Mouse (Mus musculus) monocyte, adult 5-6 weeks (primary cell): Measurements from ENCODE around the gene Gm10964. TPM values are rescaled to one million over a fixed set of nuclear protein-coding genes. Genes with fewer than 3 reads are reported as not detected.
A peak's percentile ranks its signal among the peaks of the same experiment; 100 is the strongest.

ENCODE experiments used
- ATAC-seq: fragments of 153-309, 156-312 bp; replicated peaks from 2 replicates; pipeline ENCODE4 v1.8.0; 2017; ENCODE audit warnings: mild to moderate bottlenecking; ENCODE audit not compliant: low TSS enrichment, insufficient number of reproducible peaks, severe bottlenecking, poor library complexity, low FRiP score
- total RNA-seq: library from RNA; stranded (forward); fragments of 200-1000, 200-491, 200-594 nt; gene quantifications from 3 replicates; pipeline ENCODE4 v1.2.3, GENCODE M21; 2017

Gene Gm10964
- total RNA-seq, 1 experiment from 2014 or later: not detected

DNA sequence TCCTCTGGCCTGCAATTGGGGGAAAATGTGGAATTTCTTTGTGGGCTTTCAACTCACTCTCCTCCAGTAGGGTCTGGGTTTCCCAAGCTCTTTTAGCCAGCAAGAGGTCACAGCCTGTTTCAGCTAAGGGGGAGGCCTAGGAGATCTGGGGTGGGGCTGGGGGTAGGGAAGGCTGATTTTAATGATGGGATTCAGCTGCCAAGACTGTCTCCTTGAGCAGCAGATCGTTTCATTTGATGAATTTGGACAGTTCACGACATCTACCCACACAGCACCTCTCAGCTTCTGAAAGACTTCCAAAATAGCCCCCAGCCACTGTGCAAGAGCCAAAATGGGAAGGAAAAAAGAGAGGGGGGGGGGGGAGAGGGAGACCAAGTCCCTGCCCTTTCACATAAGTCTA, 6.0 kb upstream of the Gm10964 start:
- ATAC-seq: no peak

DNA sequence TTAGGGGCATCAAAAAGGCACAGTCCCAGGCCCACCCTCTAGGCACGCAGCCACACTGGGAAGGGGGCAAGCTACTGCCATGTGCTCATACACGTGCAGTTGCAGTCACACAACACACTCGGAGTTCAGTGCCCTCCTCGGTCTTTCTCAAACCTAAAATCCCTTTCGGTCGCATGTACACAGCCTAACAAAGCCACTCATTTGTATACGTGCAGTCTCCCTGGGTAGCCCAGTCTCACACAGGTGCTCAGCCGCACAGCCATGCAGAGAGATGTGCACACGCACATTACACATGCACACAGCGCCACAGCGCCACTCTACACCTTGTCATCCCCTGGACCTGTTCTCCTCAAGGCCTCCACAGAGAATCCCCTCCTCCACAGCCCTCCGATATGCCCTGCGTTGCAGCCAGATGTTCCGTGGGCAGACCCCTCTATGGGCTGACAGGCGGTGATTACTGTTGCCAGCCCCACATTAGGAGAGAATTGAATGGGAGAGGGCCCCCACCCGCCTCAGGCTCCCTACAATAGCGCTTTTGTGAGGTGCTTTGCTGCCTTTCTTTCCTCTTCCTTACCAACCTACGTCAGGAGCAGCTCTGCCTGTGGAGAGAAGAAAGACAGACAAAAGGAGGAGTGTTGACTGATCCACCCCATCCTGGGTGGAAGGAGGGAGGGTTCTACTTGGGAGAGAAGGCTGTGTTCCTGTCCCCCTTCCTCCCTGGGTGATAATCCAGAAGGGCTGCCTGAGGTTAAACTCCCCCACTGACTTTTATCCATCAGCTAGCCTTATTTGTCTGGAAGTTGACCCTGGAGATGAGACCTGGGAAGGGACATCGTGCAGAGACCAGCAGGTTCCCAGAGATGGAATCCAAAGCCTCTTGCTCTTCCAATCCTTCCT, 5.1 kb upstream of the Gm10964 start:
- no peak for ATAC-seq

DNA sequence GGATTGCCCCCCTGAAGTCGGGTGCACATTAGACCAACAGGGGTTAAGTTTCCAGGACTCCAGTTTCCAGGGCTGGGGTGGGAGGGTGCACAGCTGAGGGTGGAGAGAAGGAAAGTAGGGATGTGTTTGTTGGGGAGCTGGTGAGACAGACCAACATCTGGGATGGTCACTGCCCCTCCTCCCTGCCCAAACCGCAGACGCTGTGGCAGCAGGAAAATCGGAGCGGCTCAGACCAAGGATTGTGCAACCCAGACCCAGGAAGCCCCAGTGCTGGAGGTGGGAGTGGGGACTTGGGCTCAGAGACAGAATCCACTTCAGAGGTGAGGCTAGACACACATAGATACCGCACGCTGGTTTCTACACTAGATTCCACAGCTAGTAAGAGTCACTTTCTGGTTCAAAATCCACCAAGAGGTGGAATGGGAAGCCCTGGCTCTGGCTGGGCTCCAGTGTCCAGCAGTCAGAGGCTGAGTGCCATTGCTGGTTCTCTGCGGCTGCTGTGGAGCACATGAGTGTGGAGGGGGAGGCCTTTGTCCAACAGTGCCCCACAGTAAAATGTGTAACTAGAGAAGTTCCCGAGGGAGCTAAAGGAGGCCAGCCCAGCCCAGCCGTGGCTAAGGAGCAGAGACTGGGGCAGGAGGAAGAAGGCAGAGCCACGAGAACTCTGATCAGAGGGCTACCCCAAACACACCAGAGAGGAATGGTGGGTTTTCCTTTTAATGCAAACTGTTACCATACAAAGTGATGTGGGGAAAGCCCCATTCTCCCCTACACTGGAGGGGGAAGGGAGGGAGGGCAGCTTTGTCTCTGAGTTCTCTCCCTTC, 4.3 kb upstream of the Gm10964 start:
- ATAC-seq: no peak

DNA sequence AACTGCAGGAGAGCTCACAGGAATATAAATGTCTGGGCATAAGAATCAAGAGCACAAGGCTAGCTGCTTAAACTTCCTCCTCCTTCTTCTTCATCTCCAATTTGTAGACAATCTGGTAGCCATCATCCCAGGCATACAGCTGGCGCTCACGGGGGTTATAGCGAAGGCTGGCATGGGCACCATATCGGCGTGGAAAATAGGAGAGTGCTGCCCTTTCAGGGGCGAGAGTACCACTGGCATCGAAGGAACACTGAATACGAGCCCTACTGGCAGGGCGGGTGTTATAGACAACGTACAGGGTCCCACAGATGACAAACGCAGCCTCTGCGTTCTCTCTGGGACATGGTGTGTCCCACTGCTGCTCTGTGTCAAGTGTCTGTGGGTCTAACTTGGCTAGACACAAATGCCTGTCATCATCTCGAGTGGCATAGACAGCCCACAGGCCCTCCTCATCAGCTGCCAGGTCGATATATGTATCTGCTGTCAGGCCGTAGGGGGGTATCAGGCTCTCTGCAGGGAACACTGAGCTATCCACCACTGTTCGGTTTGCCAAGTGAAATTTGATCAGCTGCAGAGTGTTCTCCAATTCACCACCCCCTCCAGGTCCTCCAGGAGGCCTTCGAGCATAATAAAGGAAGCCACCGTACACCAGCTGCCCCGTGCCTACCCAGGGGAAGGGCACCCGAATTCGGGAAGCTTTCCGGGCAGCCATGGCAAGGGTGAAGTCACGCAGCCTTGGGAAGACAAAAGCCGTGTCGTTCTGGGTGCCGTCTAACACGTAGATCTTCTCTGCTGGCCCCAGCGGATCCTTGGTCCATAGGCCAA, 3.2 kb upstream of the Gm10964 start:
- ATAC-seq: no peak

DNA sequence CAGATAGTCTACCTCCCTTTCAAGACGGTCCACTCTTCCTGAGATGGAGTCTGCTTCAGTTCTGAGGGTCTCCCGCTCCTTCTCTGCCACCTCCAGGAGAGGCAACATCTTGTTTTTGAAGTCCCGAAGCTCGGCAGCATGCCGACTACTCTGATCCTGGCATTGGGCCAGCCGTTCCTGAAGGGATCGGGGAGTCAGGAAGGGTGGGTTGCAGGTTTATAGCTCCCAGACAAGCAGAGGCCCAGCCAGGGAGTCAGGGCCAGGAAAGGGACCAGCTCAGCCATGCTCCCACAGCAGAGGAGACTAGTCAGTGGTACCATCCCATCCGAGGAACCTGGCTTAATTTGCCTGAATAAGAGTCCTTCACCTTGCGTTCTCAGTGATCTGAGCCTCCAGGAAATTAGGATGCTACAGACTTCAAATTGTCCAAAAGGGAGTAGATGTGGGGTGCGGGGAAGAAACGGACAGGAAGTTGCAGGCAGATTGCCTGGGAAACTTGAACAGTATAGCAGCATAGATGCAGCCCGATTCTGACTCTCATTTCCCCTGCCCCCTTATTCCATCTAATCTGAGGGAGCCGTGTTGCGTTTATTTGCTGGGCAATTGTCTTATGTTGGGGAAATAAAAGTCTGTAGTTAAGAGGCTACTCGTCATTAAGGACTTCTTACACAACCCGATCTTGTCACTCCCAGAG, 2.0 kb upstream of the Gm10964 start:
- no peak for ATAC-seq

DNA sequence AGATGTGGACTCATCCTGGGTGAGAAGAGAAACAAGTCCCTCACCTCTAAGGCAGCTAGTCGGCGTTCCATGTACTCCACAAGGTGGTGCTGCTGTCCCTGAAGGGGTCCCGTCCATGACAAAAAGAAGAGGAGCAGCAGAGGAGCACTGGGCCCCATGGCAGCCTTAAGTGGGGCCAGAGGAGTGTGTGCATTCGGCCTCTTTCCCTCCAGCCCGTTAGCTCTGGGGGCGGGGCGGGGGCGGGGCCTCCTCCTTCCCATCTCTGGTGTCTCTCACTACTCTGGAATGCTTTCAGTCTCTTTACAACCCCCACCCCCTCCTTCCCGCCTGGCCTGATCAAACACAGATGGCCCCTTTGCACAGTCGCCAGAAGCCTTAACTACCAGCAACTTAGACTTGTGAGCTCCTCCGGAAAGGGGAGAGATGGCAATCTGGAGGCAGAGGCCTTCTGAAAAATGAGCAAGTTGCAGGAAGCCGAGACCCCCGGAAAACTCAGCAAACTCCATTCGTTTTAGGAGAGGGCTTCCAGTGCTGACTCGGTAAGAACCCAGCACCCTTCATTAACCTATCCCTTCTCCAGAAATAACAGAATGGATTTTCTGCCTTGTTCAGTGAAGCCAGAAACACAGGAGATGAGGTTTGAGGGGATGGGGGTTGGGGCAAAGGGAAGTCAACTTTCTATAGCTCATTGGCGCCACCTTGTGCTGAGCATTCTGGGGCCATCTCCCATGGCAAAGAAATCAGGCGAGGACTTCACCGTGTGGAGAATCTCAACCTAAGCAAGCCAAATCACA, 1.2 kb upstream of the Gm10964 start, which contains the start of gene Olfml3:
Gene Olfml3, minus strand, starts transcription at position 224 of the 794 bp plus-strand sequence.
- ATAC-seq: peak; percentile 54; the same call in 1 of the 2 replicates

DNA sequence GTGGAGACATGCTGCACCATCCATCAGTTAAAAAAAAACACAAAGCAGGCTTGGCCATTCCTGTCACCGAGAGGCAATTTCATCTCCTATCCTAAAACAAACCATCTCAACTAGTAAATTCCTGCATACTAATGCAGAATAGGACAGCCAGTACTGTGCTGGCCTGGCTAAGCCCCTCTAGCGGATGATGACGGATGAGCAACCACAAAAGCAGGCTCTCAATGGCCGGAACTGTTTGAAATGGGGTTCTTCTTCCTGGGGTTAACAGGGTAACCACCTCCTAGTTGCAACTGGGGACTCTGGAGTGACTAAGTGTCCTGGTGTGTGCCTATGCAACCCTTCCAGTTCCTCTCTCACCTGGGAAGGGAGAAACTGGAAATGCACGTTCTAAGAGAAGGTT, 1.2 kb downstream of the Gm10964 start:
- no peak for ATAC-seq

DNA sequence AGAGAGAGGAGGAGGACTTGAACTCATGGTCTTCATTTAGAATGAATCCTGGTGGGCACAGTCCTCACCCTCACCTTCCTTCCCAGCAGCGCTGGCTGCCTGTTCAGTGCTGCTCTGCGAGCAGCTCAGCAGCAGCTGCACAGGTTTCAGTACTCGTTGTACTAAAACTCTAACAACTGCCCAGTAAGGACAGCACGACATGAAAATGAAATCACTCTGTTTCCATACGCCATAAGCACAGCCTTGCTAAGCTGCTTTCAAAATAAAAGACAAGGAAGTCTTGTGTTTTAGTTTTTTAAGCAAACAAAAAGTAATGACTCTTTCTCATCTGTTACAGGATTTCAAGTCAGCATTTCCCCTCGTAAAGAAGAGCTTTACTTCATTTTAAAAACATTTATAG, 4.0 kb downstream of the Gm10964 start:
- ATAC-seq: no peak

DNA sequence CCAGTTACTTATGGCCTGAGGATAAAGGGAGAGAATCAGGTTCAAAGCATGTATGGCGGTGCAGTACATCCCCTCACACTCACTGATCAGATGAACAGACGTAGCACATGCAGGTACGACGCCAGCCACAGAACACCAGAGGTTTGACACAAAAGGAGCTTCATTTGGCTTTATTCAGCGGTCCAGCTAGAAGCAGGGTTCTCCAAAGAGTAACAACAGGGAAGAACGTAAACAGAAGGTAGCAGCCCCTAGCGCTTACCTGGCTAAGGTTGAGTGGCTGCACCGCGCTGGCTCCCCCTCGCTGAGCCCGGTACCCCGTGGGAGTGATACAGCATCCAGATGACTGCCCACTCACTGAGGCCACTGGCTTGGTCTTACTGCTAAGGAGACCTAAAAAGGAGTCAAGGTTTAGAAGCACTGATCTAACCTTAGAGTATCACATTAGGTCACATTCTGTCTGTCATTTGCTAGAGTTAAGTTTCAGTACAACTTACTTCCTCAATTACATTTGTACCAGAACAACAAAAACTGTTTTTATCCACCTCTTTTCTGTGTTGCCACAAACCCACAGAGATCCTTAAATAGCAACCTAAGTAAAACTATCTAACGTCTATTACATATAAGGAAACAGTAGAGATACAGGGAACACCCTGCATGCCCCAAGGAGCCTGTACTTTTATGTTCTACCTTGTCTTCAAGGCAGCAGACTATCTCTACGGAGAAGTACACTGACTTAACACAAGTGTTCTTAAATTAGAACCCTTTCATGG, 6.0 kb downstream of the Gm10964 start:
- no peak for ATAC-seq

DNA sequence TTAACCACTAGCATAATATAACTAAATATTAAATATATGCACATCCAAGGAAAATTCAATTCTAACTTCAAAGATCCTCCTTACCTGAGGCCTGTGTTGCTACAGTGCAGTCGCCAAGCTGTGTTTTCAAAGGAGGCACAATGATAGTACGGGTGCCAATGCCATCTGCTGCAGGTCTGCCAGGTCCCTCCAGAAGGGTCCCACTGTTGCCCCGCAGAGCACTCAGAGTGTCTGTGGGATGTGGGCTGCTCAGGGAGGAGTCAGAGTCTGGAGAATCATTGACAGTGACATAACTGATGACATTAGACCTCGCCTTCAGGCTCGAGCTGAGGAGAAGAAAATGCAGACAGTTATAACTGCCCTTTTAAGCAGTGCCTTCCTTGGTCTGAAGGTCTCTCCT, 7.5 kb downstream of the Gm10964 start:
- no peak for ATAC-seq

DNA sequence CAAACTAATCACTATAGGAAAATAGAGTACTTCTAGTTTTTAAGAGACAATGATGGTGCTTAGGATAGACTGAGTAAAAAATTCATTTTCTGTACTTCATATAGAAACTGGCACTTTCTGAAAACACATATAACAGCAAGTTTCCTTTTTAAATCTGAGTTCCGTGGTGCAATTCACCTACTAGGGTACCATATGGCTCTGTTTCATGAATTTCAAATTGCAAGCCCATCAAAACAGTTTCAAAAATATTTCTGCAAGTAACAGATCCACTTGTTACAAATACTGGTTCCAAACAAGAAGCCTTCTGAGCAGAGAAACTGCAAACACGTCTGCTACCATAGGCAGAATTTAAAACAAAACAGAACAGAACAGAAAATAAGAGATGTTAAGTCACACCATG, 12.4 kb downstream of the Gm10964 start:
- ATAC-seq: no peak

DNA sequence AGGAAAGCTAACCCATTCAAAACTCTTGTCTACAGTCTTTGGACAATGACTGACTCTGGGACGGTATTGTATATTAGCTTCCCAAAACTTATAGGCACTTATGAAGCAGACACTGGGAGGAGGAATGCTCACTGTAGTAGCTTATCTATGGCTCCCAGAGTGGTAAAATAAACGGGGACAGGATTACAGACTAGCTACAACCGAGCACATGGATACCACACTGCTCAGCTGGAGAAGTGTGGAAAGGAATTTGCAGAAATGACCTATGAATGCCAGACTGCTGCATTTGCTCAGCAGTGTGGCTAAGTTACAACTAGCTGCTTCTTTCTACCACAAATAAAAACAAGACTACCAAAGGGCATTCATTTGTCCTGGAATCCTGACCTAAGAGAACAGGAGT, 16.2 kb downstream of the Gm10964 start:
- no peak for ATAC-seq

DNA sequence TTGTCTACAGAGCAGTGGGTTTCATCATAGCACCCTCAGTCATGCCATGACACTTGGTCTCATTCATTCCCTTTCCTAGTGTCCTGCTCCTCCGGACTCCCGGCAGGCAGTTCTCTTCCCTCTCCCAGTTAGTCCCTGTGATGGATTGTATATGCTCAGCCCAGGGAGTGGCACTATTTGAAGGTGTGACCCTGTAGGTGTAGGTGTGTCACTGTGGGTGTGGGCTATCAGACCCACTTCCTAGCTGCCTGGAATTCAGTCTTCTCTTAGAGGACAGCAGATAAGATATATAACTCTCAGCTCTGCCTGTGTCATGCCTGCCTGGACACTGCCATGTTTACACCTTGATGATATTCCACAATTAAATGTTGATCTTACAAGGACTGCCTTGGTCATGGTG, 17.8 kb downstream of the Gm10964 start:
- no peak for ATAC-seq

DNA sequence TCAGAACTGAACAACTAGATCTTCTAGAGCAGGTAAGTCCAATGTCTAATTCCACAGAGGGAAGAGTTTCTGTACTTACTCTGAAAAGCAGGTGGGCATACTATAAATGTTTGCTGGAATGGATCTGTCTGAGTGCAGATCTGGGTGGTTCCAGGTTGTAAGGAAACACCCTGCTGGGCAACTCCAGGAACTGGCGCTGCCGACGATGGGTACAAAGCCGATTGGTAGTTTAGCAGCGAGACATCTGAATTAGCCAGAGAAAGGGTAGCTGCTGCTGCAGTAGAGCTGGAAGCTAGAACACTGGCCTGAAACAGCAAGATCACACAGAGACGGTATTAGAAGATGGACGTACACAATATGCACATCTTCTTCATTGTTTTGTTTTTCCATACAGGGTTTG, 19.3 kb downstream of the Gm10964 start:
- ATAC-seq: no peak

DNA sequence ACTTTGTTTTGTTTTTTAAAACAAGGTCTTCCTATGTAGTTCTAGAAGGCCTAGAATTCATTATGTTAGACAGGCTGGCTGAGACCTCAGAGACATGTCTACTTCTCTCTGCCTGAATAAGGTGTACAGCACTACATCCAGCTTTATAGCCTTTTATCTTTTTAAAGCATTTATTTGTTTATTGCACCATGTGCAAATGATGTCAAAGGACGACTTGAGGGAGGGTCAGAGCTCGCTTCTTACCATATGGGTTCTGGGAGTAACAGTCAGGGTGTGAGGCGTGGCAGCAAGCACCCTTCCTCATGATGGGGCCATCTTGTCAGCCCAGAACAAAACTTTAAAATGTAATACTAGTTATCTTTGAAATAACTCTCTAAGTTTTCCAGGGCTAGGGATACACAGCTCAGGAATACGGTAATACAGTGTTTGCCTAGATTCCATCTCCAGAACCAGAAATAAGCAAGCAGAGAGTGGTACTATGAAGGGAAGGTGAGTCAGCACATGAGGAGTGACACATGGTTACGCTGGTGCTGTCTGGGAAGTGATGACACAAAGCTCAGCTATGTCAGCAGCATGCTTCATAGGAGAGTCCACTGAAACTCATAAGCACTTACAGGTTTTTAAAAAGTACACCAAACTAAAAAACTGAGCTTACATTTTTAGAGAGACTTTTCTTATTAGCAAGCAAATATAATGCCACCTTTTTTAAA, 20.2 kb downstream of the Gm10964 start:
- ATAC-seq: no peak

DNA sequence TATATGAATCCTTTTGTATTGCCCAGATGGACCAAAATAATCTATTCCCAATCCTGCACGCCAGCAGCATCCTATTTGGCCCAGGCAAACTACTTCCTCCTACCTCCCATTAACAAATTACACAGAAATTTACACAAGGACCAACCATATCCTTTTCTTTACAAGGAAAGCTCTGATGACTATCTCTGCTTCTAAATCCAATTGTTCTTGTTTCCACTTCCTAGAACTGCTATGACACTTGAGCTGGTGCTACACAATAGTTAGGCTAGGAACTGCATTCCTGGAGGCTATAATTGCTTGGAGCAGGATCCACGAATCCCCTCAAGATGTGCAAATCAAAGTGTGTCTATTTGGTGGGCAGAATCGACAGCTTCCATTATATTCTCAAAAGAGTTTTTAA, 27.6 kb downstream of the Gm10964 start:
- ATAC-seq: no peak
